Mouse (Mus musculus): ENCODE measurements around the gene Mtf1.

The Mtf1 gene

DNA sequence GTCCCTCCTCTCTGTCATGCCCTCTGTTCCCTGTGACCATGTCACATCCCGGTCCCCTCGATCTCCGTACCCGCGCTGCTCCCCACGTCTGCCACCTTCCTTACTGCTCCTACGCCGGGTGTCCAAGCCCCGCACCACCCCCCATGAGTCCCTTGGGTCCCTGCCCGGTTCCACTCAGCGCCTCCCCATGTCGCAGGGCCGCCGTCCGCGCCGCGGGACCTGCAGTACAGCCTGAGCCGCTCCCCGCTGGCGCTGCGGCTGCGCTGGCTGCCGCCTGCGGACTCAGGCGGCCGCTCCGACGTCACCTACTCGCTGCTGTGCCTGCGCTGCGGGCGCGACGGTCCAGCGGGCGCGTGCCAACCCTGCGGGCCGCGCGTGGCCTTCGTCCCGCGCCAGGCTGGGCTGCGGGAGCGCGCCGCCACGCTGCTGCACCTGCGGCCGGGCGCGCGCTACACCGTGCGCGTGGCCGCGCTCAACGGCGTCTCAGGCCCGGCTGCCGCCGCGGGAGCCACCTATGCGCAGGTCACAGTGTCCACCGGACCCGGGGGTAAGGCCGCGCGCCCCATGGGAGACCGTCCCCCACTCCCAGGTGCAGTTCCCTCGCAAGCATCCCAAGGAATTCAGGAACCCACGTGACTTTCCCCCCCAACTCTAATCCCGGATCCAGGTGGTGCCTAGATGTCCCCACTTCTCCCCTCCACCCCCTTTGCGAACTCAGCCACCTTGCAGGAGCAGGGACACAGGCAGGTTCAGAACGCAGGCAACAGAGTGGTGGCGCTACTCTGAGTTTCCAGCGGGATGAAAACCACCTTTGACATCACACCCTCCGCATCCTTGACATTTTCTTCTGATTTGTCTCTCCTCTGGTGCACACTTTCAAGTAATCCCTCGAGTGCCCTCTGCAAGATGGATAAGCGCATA, 92.9 kb downstream of the Mtf1 start:
- in situ Hi-C loops (cut with MboI; ENCODE audit: low pct_unique_long_range_greater_than_20kb in 1 of 2, low sequenced_read_pairs in 2 of 2, unreplicated experiment in 1 of 2) = no loop called here

GRCm38 (mm10) chr4:124898428-124898827, 96.5 kb downstream of the Mtf1 start:
- in situ Hi-C loops (cut with MboI; ENCODE audit: low pct_unique_long_range_greater_than_20kb in 1 of 2, low sequenced_read_pairs in 2 of 2, unreplicated experiment in 1 of 2) = no loop called here

All from mouse embryonic stem cell (cell line).